Mouse (Mus musculus) right cerebral cortex, adult 2 months (tissue): ENCODE measurements around the gene Spice1.

Source experiments
- DNase-seq, 2 experiments: peaks; one replicate each; pipeline ENCODE4 v3.0.0; 2021 to 2022; ENCODE audit warnings: low spot score in 2 of 2

Spice1 gene

GRCm38 (mm10) chr16:44365522-44365921 lies 18.6 kb downstream of the Spice1 start:
- no peak for DNase-seq

GRCm38 (mm10) chr16:44375459-44375858 lies 28.5 kb downstream of the Spice1 start:
- no peak for DNase-seq

GRCm38 (mm10) chr16:44380006-44380405 lies 33.1 kb downstream of the Spice1 start:
- no peak for DNase-seq

- no peak for DNase-seq
Measured at GRCm38 (mm10) chr16:44381578-44381977, 34.7 kb downstream of the Spice1 start.

GRCm38 (mm10) chr16:44383549-44383948 lies 36.6 kb downstream of the Spice1 start:
- DNase-seq = no peak

GRCm38 (mm10) chr16:44384251-44384650 lies 37.3 kb downstream of the Spice1 start:
- DNase-seq = no peak

- DNase-seq = peak; percentile 73 to 77
Measured at GRCm38 (mm10) chr16:44391877-44392548, 45.1 kb downstream of the Spice1 start.

- peak; percentile 91 for DNase-seq
Measured at GRCm38 (mm10) chr16:44394577-44395243, 47.8 kb downstream of the Spice1 start, which contains the start of gene Cfap44. Cfap44 (plus strand) TSS chr16:44394796.

- DNase-seq = no peak
Measured at GRCm38 (mm10) chr16:44404933-44405332, 58.0 kb downstream of the Spice1 start.

- DNase-seq = no peak
Measured at GRCm38 (mm10) chr16:44407211-44407610, 60.3 kb downstream of the Spice1 start.

GRCm38 (mm10) chr16:44408290-44408689 lies 61.4 kb downstream of the Spice1 start:
- DNase-seq = no peak

- DNase-seq = no peak
Measured at GRCm38 (mm10) chr16:44410176-44410575, 63.3 kb downstream of the Spice1 start.

GRCm38 (mm10) chr16:44417596-44417995 lies 70.7 kb downstream of the Spice1 start:
- DNase-seq = peak; percentile 14 to 22

GRCm38 (mm10) chr16:44421735-44422134 lies 74.8 kb downstream of the Spice1 start:
- no peak for DNase-seq

- DNase-seq = peak; percentile 78 to 87
Measured at GRCm38 (mm10) chr16:44423499-44423898, 76.6 kb downstream of the Spice1 start.

- DNase-seq = no peak
Measured at GRCm38 (mm10) chr16:44428456-44428855, 81.5 kb downstream of the Spice1 start.

GRCm38 (mm10) chr16:44430021-44430420 lies 83.1 kb downstream of the Spice1 start:
- no peak for DNase-seq

- no peak for DNase-seq
Measured at GRCm38 (mm10) chr16:44434931-44435330, 88.0 kb downstream of the Spice1 start.

GRCm38 (mm10) chr16:44435481-44435880 lies 88.6 kb downstream of the Spice1 start:
- DNase-seq = no peak
